Mouse (Mus musculus): ENCODE measurements around the gene Kifc1. TPM values are rescaled to one million over a fixed set of nuclear protein-coding genes. Genes with fewer than 3 reads are reported as not detected.
A peak's percentile ranks its signal among the peaks of the same experiment; 100 is the strongest.
"Not testable (repeated sequence)": the region's sequence is repeated elsewhere in the genome, so short reads cannot be mapped to it uniquely, and the experiment has no call there.

Kifc1 gene
- polyA plus RNA-seq, 1 experiment from 2014 or later, result 8.1 TPM

DNA sequence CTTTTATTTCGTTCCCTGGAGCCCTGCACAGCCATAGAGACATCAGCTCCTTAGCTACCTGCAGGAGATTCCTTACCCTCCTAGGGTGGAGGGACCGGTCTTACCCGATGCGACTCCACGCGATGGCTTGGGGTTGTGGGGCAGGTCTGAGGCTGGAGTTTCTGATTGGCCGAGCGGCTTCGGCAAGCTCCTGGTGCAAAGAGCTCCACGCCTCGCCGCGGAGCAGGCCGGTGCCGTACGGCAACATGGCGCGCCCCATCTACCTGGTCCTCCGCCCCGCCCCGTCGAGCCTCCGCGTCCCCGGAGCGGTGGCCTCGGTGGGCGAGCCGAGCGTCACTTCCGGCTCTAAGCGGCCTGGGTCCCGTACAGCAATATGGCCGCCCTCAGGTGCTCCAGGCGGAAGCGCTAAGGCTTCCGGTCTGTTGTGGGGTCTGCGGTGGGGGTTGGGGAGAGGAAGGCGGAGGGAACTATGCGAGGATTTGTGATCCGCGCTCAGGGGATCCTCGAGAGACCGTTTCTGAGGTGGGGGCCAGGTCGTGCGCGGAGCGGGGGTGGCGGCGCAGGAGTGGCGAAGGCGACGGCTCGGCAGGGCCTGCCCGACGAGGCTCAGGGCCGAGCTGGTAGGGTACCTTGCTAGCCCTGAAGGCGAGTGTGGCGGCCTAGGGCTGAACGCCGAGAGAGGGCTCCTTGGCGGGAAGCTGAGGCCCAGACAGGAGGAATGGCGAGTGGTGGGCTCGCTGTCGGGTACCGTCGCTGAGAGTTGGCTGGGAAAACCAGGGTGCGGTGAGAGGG is 18.8 kb upstream of the Kifc1 start, which contains the start of gene Daxx:
Daxx (plus strand) TSS at position 338 of the 792 bp plus-strand sequence.
- Histone ChIP-seq H3K9ac (ENCODE audit: low read depth, low read length) (peak within 1 kb of the TSS; percentile 83), H3K4me3 (ENCODE audit: low read depth, low read length) (peak within 1 kb of the TSS; percentile 78), H3K4me1 (ENCODE audit: control insufficient read depth, insufficient read depth, low read length) (peaks cover 10% of the 10 kb centered on the region), H3K9me3 (replicated peaks; ENCODE audit: control insufficient read depth, low read length) (no peaks in the 10 kb centered on the region), H3K4me2 (peak within 1 kb of the TSS; percentile 99), H3K27ac (ENCODE audit: low read depth, low read length) (peak within 1 kb of the TSS; percentile 84), H3K27me3 (ENCODE audit: control insufficient read depth, insufficient read depth, low read length) (no peaks in the 10 kb centered on the region), H3K36me3 (ENCODE audit: control insufficient read depth, insufficient read depth, low read length) (peaks cover 28% of the 10 kb centered on the region)
- ATAC-seq (replicated peaks; ENCODE audit: insufficient number of reproducible peaks, low FRiP score, low TSS enrichment), result peak; percentile 94
- WGBS (ENCODE audit: insufficient replicate concordance), result under 1% methylated on average over 65 of the region's 68 CpGs

DNA sequence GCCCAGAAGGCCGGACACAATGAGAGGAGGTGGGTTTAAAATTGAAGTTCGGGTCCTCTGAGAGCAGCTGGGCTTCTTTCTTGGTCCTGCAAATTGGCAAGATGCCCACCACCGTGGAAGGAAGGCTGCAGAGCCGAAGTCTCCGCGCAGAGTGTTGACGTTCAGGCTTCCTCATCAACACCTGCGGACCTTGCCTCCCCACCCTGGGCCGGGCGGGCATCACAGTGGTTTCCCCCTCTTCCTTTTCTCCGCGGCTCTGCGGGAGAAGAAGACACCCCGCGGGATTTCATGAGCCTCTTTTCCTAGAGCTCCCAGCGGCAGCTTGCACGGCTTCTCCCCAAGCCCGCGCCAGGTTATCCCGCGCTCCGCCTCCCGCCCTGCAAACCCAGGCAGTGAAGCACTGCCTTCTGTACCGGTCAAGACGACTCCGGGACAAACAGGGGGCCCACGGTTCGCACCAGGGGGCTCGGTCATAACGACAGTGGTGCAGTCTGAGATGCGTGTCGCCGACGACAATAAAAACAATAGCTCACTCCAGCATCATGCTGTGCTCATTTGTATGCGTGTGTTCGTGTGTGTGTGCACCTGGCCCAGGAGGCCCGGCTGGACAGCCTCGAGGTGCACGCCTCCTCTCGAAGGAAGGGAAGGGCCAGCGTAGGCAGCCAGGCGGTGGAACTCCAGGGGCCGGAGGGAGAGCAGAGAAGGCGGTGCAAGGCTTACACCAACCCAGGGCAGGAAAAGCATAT is 18.0 kb upstream of the Kifc1 start:
- under 1% methylated on average over 44 of the region's 44 CpGs for WGBS (ENCODE audit: insufficient replicate concordance)

DNA sequence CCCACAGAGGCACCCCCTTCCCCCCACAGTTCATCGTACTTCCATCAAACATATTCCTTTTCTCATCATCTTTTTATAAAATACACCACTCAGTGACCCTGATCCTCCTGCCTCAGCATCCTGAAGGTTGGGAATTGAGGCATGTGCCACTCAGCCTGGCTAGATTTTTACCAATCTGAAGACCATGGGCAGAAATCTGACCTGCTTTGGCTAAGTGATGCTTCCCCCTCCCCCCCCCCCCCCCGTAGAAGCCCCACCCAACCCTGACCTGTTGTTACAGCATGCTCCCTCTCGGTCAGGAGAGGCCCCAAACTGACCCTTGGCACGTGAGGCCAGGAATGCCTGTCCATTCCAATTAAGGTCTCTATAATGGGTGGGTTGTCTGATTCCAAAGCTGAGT is 14.4 kb upstream of the Kifc1 start, which contains the start of gene Platr17:
Platr17 (plus strand) TSS at position 301 of the 400 bp plus-strand sequence.
- not testable (repeated sequence) for H3K4me3 ChIP-seq (ENCODE audit: low read depth, low read length); H3K27me3 ChIP-seq (ENCODE audit: control insufficient read depth, insufficient read depth, low read length); H3K4me1 ChIP-seq (ENCODE audit: control insufficient read depth, insufficient read depth, low read length); H3K36me3 ChIP-seq (ENCODE audit: control insufficient read depth, insufficient read depth, low read length); ATAC-seq (replicated peaks; ENCODE audit: insufficient number of reproducible peaks, low FRiP score, low TSS enrichment); H3K9me3 ChIP-seq (replicated peaks; ENCODE audit: control insufficient read depth, low read length); H3K9ac ChIP-seq (ENCODE audit: low read depth, low read length); H3K27ac ChIP-seq (ENCODE audit: low read depth, low read length); H3K4me2 ChIP-seq
- WGBS (ENCODE audit: insufficient replicate concordance), result 59% methylated on average over 2 of the region's 4 CpGs

More for the DNA sequence above, 18.0 kb upstream of the Kifc1 start:
- peak overlapping the region; percentile 78 for H3K4me3 ChIP-seq (ENCODE audit: low read depth, low read length)
- H3K4me1 ChIP-seq (ENCODE audit: control insufficient read depth, insufficient read depth, low read length), result peaks cover 10% of the 10 kb centered on the region
- peak overlapping the region; percentile 83 for H3K9ac ChIP-seq (ENCODE audit: low read depth, low read length)
- peak overlapping the region; percentile 84 for H3K27ac ChIP-seq (ENCODE audit: low read depth, low read length)
- H3K4me2 ChIP-seq, result peak overlapping the region; percentile 99
- peak; percentile 64 for ATAC-seq (replicated peaks; ENCODE audit: insufficient number of reproducible peaks, low FRiP score, low TSS enrichment)
- no peaks in the 10 kb centered on the region for H3K27me3 ChIP-seq (ENCODE audit: control insufficient read depth, insufficient read depth, low read length)
- peaks cover 21% of the 10 kb centered on the region for H3K36me3 ChIP-seq (ENCODE audit: control insufficient read depth, insufficient read depth, low read length)
- H3K9me3 ChIP-seq (replicated peaks; ENCODE audit: control insufficient read depth, low read length), result no peaks in the 10 kb centered on the region

DNA sequence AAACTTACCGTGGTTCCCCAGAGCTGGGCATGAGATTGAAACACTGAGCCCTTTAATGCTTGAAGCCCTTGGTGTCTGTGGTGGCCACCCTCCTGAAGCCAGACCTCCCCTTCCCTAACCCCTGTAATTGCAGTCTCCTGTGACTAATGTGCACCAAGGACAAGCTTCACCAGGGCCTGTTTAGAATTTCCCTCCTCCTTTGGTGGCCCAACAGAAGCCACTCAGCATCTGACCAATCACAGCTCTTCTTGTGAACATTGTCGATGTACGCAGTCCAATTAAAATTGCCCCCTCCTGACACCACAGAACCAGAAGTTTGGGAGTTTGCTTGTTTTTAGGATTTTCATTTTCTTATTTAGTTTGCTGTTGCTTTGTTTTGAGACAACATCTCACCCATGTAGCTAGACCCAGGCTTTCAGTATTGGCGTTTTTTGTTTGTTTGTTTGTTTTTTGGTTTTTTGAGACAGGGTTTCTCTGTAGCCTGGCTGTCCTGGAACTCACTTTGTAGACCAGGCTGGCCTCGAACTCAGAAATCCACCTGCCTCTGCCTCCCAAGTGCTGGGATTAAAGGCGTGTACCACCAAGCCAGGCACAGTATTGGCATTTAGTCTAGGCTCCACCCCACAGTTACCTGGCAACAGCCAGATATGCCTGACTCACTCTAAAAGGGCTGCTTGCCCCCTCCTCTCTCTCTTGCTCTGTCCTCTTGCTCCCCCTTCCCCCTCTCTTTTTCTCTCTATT is 13.6 kb upstream of the Kifc1 start:
- H3K4me2 ChIP-seq; H3K27me3 ChIP-seq (ENCODE audit: control insufficient read depth, insufficient read depth, low read length); H3K4me3 ChIP-seq (ENCODE audit: low read depth, low read length); H3K9me3 ChIP-seq (replicated peaks; ENCODE audit: control insufficient read depth, low read length); ATAC-seq (replicated peaks; ENCODE audit: insufficient number of reproducible peaks, low FRiP score, low TSS enrichment); H3K36me3 ChIP-seq (ENCODE audit: control insufficient read depth, insufficient read depth, low read length); H3K4me1 ChIP-seq (ENCODE audit: control insufficient read depth, insufficient read depth, low read length); H3K27ac ChIP-seq (ENCODE audit: low read depth, low read length); H3K9ac ChIP-seq (ENCODE audit: low read depth, low read length): not testable (repeated sequence)
- 68% methylated on average over 6 of the region's 6 CpGs for WGBS (ENCODE audit: insufficient replicate concordance)

DNA sequence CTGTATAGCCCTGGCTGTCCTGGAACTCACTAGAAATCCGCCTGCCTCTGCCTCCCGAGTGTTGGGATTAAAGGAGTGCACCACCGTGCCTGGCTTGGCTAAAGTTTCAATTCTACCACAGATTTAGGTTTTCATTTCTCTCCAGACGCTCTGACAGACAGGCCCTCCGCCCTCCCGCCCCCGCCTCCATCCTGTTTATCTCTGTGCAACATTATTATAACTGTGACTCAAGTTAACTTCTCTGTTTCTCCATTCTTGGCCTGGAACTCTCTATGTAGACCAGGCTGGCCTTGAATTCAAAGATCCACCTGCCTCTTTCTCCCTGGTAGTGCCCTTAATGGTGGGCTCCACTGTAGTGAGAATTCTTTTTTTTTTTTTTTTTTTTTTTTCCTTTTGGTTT is 12.0 kb upstream of the Kifc1 start:
- Histone ChIP-seq H3K4me1 (ENCODE audit: control insufficient read depth, insufficient read depth, low read length) (peaks cover 3% of the 10 kb centered on the region; the same call in 1 of the 2 replicates), H3K27ac (ENCODE audit: low read depth, low read length) (no peak overlapping the region), H3K9me3 (replicated peaks; ENCODE audit: control insufficient read depth, low read length) (no peaks in the 10 kb centered on the region), H3K36me3 (ENCODE audit: control insufficient read depth, insufficient read depth, low read length) (no peaks in the 10 kb centered on the region), H3K4me2 (no peak overlapping the region), H3K4me3 (ENCODE audit: low read depth, low read length) (no peak overlapping the region), H3K9ac (ENCODE audit: low read depth, low read length) (no peak overlapping the region), H3K27me3 (ENCODE audit: control insufficient read depth, insufficient read depth, low read length) (no peaks in the 10 kb centered on the region)
- WGBS (ENCODE audit: insufficient replicate concordance), result 81% methylated on average over 7 of the region's 7 CpGs
- ATAC-seq (replicated peaks; ENCODE audit: insufficient number of reproducible peaks, low FRiP score, low TSS enrichment), result no peak

DNA sequence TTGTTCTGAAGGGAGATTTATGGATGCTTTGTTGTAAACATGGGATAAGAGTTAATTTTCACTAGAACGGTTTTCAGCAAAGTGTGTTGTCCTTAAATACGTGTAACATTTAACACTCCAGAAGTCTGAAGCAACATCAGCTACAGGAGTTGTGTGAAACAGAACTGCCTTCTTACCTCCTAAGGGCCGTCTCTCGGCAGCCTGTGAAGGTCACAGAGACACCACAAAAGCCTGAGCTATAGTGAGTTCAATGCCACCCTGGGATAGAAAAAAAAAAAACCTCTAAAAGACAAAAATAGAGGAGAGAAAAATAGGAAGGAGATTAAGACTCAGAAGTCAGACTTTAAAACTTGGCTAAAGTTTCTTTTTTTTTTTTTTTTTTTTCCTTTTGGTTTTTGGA is 11.6 kb upstream of the Kifc1 start:
- Histone ChIP-seq H3K36me3 (ENCODE audit: control insufficient read depth, insufficient read depth, low read length) (no peaks in the 10 kb centered on the region), H3K4me2 (no peak overlapping the region), H3K27me3 (ENCODE audit: control insufficient read depth, insufficient read depth, low read length) (no peaks in the 10 kb centered on the region), H3K27ac (ENCODE audit: low read depth, low read length) (no peak overlapping the region; the same call in 1 of the 2 replicates), H3K9ac (ENCODE audit: low read depth, low read length) (no peak overlapping the region), H3K9me3 (replicated peaks; ENCODE audit: control insufficient read depth, low read length) (no peaks in the 10 kb centered on the region), H3K4me3 (ENCODE audit: low read depth, low read length) (no peak overlapping the region), H3K4me1 (ENCODE audit: control insufficient read depth, insufficient read depth, low read length) (peaks cover 3% of the 10 kb centered on the region; the same call in 1 of the 2 replicates)
- ATAC-seq (replicated peaks; ENCODE audit: insufficient number of reproducible peaks, low FRiP score, low TSS enrichment), result no peak
- WGBS (ENCODE audit: insufficient replicate concordance), result 70% methylated on average over 4 of the region's 4 CpGs

DNA sequence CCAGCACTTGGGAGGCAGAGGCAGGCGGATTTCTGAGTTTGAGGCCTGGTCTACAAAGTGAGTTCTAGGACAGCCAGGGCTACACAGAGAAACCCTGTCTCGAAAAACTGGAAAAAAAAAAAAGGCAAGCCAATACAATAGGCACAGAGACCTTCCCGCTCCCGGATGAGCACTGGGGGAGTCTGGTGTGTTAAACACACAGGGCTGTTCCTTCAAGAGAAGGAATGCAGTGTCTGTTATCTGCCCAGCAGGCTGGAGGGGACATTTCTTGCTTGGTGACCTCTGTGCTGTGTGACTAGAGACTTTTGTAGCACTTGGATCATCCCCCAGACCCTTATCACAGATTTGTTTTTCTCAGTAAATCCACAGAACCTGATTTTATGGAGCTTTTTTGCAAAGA is 11.2 kb upstream of the Kifc1 start:
- ATAC-seq (replicated peaks; ENCODE audit: insufficient number of reproducible peaks, low FRiP score, low TSS enrichment), result no peak
- no peak overlapping the region for H3K4me2 ChIP-seq
- H3K9me3 ChIP-seq (replicated peaks; ENCODE audit: control insufficient read depth, low read length), result no peaks in the 10 kb centered on the region
- no peak overlapping the region for H3K9ac ChIP-seq (ENCODE audit: low read depth, low read length)
- no peaks in the 10 kb centered on the region for H3K27me3 ChIP-seq (ENCODE audit: control insufficient read depth, insufficient read depth, low read length)
- H3K36me3 ChIP-seq (ENCODE audit: control insufficient read depth, insufficient read depth, low read length), result no peaks in the 10 kb centered on the region
- no peak overlapping the region for H3K4me3 ChIP-seq (ENCODE audit: low read depth, low read length)
- WGBS (ENCODE audit: insufficient replicate concordance), result 47% methylated on average over 4 of the region's 4 CpGs
- H3K4me1 ChIP-seq (ENCODE audit: control insufficient read depth, insufficient read depth, low read length), result peaks cover 3% of the 10 kb centered on the region; the same call in 1 of the 2 replicates
- H3K27ac ChIP-seq (ENCODE audit: low read depth, low read length), result no peak overlapping the region

DNA sequence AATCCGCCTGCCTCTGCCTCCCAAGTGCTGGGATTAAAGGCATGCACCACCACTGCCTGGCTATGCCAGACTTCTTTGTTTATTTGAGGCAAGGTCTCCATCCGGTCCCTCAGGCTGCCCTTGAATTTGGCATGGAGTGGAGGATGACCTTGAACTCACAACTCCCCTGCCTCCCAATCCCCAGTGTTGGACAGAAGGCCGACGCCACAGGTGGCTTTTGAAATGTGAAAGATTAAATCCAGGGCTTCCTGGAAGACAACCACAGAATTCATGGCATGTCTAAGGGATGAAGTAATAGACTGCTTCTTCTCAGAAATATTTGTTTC is 10.5 kb upstream of the Kifc1 start:
- no peak overlapping the region for H3K9ac ChIP-seq (ENCODE audit: low read depth, low read length)
- no peak for ATAC-seq (replicated peaks; ENCODE audit: insufficient number of reproducible peaks, low FRiP score, low TSS enrichment)
- H3K9me3 ChIP-seq (replicated peaks; ENCODE audit: control insufficient read depth, low read length), result no peaks in the 10 kb centered on the region
- H3K4me2 ChIP-seq, result no peak overlapping the region
- H3K4me3 ChIP-seq (ENCODE audit: low read depth, low read length), result no peak overlapping the region
- H3K36me3 ChIP-seq (ENCODE audit: control insufficient read depth, insufficient read depth, low read length), result no peaks in the 10 kb centered on the region
- WGBS (ENCODE audit: insufficient replicate concordance), result 78% methylated on average over 4 of the region's 4 CpGs
- peaks cover 3% of the 10 kb centered on the region; the same call in 1 of the 2 replicates for H3K4me1 ChIP-seq (ENCODE audit: control insufficient read depth, insufficient read depth, low read length)
- no peaks in the 10 kb centered on the region for H3K27me3 ChIP-seq (ENCODE audit: control insufficient read depth, insufficient read depth, low read length)
- no peak overlapping the region for H3K27ac ChIP-seq (ENCODE audit: low read depth, low read length)
